Comparison of ENCODE assay signal across 11 mouse cellular contexts in genomic region chr8:108900541-108900940, GRCm38 (mm10).
DNase-seq lines count a peak whose midpoint lies in the region; ATAC-seq lines count a peak whose summit lies in the region.
"Had no signal": no experiment of that assay in that cellular context is flagged by ENCODE, and none has a peak within 500 bp of the region (broad histone marks: within the 10 kb centered on the region; RNA-seq: fewer than 3 reads in every experiment).

No protein-coding gene starts in this region.

- intact Hi-C loops in left cerebral cortex, postnatal 36 days (cut with DNase I), result no loop called here

- H3K4me3 ChIP-seq in kidney, embryonic 14.5 days (ENCODE audit: low read length), result no peak overlapping the region
- no peak overlapping the region for H3K4me3 ChIP-seq in embryonic facial prominence, embryonic 11.5 days (ENCODE audit: low read depth, low read length)
- H3K4me3 ChIP-seq in limb, embryonic 12.5 days (replicated peaks), result no peak overlapping the region

- no peak overlapping the region for H3K9ac ChIP-seq in kidney, embryonic 14.5 days (ENCODE audit: low read depth, low read length)
- no peak overlapping the region for H3K9ac ChIP-seq in embryonic facial prominence, embryonic 11.5 days (replicated peaks; ENCODE audit: low read length)
- no peak overlapping the region for H3K9ac ChIP-seq in limb, embryonic 12.5 days (replicated peaks)

- no peak overlapping the region for H3K4me2 ChIP-seq in kidney, embryonic 14.5 days (replicated peaks; ENCODE audit: low read depth, low read length)
- H3K4me2 ChIP-seq in embryonic facial prominence, embryonic 11.5 days (ENCODE audit: low read depth, low read length), result no peak overlapping the region
- no peak overlapping the region for H3K4me2 ChIP-seq in limb, embryonic 12.5 days

- no peak for DNase-seq in kidney, adult 11 months
- peak; percentile 30 for DNase-seq in R1 (ENCODE audit: low read depth, low spot score)
- peak; percentile 68 for DNase-seq in embryonic facial prominence, embryonic 11.5 days (ENCODE audit: low spot score)
- DNase-seq in left cerebral cortex, postnatal 36 days (ENCODE audit: low spot score in 2 of 2), result no peak
- DNase-seq in T-cell, adult 2 months (ENCODE audit: low spot score), result no peak
- DNase-seq: heart, postnatal 14 days; left cerebral cortex, postnatal 4 days; right cerebral cortex, postnatal 4 days had no signal

- no peaks in the 10 kb centered on the region for H3K9me3 ChIP-seq in kidney, embryonic 14.5 days (ENCODE audit: control insufficient read depth, low read length)
- no peaks in the 10 kb centered on the region for H3K9me3 ChIP-seq in embryonic facial prominence, embryonic 11.5 days (replicated peaks; ENCODE audit: control insufficient read depth, low read length)
- H3K9me3 ChIP-seq in limb, embryonic 12.5 days, result no peaks in the 10 kb centered on the region

- no peaks in the 10 kb centered on the region for H3K27me3 ChIP-seq in kidney, embryonic 14.5 days (ENCODE audit: control insufficient read depth, insufficient read depth, low read length)
- H3K27me3 ChIP-seq in embryonic facial prominence, embryonic 11.5 days (ENCODE audit: control insufficient read depth, insufficient read depth, low read length), result no peaks in the 10 kb centered on the region
- no peaks in the 10 kb centered on the region for H3K27me3 ChIP-seq in limb, embryonic 12.5 days

- H3K4me1 ChIP-seq in kidney, embryonic 14.5 days (ENCODE audit: control insufficient read depth, insufficient read depth, low read length), result peaks cover 40% of the 10 kb centered on the region
- peaks cover 14% of the 10 kb centered on the region for H3K4me1 ChIP-seq in embryonic facial prominence, embryonic 11.5 days (ENCODE audit: control insufficient read depth, insufficient read depth, low read length)
- H3K4me1 ChIP-seq in limb, embryonic 12.5 days (replicated peaks), result peaks cover 81% of the 10 kb centered on the region

- ATAC-seq in kidney, embryonic 14.5 days (ENCODE audit: low FRiP score, low TSS enrichment), result no peak
- 0 out of 2 replicates have a peak, but pooled peaks have one; percentile 25 for ATAC-seq in embryonic facial prominence, embryonic 11.5 days (replicated peaks; ENCODE audit: insufficient number of reproducible peaks, low FRiP score, low TSS enrichment, low read depth)
- no peak for ATAC-seq in limb, embryonic 12.5 days (ENCODE audit: insufficient number of reproducible peaks, insufficient read depth, low FRiP score, low TSS enrichment, low read depth)
- ATAC-seq in CD4-positive, CD25-positive, alpha-beta regulatory T cell, adult 4 months, result no peak

- H3K36me3 ChIP-seq in kidney, embryonic 14.5 days (ENCODE audit: control insufficient read depth, insufficient read depth, low read length), result no peaks in the 10 kb centered on the region
- no peaks in the 10 kb centered on the region for H3K36me3 ChIP-seq in embryonic facial prominence, embryonic 11.5 days (replicated peaks; ENCODE audit: control insufficient read depth, insufficient read depth, low read depth, low read length)
- peaks cover 14% of the 10 kb centered on the region; the same call in 1 of the 2 replicates for H3K36me3 ChIP-seq in limb, embryonic 12.5 days

- 55% methylated on average over 10 of the region's 10 CpGs for WGBS in kidney, embryonic 14.5 days
- 23% methylated on average over 10 of the region's 10 CpGs for WGBS in embryonic facial prominence, embryonic 11.5 days
- WGBS in limb, embryonic 12.5 days, result 61% methylated on average over 10 of the region's 10 CpGs

- H3K27ac ChIP-seq in kidney, embryonic 14.5 days (ENCODE audit: low read depth, low read length), result peak overlapping the region; percentile 6; the same call in 1 of the 2 replicates
- peak overlapping the region; percentile 35; the same call in 1 of the 2 replicates for H3K27ac ChIP-seq in embryonic facial prominence, embryonic 11.5 days (replicated peaks; ENCODE audit: low read depth, low read length)
- peak overlapping the region; percentile 50; the same call in 1 of the 2 replicates for H3K27ac ChIP-seq in limb, embryonic 12.5 days

Comparison
In these comparisons a context has a peak if more than half of its experiments do, and no peak if none do; other contexts are left out.
1. DNase-seq: peak in R1 (single experiment) and embryonic facial prominence, embryonic 11.5 days (single experiment); none in kidney, adult 11 months (single experiment), left cerebral cortex, postnatal 36 days (0 of 2) and T-cell, adult 2 months (single experiment).
2. Peak in every context shown above with its lines, with median percentiles within 50 percentile points of each other: H3K27ac ChIP-seq.